Mouse (Mus musculus) embryonic fibroblast, embryonic 13.5 days (primary cell): ENCODE measurements at regions not wholly inside any gene's neighbourhood (a gene's known extent, or its start where the extent isn't known, plus 50 kb on each side); places are given as distances from the start of the nearest gene placed in this dataset.

Experiments
- CTCF ChIP-seq: IDR thresholded peaks from 2 replicates; pipeline ENCODE4 v1.5.1; 2011; ENCODE audit warnings: mild to moderate bottlenecking, control low read depth, low read length, moderate library complexity, borderline replicate concordance; ENCODE audit not compliant: insufficient read depth
- POLR2A ChIP-seq: IDR thresholded peaks from 2 replicates; pipeline ENCODE4 v1.6.1; 2011; ENCODE audit warnings: low read depth, mild to moderate bottlenecking, control low read depth, low read length, moderate library complexity

DNA sequence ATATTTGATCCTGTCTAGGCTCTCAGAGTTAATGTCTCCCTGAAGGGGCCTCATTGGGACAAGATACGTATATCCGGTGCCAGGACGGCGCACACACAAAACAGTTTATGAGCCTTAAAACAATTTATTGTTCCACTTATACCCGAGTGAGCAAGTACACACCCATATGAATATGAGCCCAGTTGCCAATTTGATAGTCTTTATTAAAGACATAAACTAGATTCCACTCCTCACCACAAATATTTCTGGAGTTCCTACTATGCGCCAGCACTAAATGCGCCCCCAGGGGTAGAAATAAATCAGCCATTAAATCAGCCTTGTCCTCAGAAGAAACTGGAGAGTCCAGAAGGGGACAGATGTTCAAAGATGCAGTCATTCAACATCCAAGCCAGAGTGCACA, 54.3 kb upstream of the Dlg1 start:
- TF ChIP-seq POLR2A, result no peak
- no peak for TF ChIP-seq CTCF
